Mouse (Mus musculus): ENCODE data around the gene Gm45717.

DNA sequence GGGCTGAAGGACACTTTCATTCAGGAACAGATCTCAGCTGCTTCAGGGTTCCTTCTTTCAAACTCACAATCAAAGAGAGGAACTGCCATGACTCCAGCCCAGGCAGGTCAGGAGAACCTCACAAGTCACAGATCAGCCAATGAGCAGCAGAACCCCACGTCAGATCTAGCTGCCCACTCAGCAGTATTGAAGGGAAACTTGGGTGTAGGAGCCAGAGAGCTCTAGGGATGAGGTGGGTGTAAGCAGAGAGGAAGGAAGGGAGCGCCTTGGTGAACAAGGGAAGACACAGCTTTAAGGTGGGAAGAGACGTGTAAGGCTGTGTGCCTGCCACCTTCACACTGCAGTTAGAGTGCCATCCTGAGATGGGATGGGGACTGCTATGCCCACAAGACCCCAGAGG lies 43.4 kb downstream of the Gm45717 start:
- no peak for TF ChIP-seq GATA1 (IDR thresholded peaks at IDR 0.05; ENCODE audit: low read length)
- no peak for TF ChIP-seq TAL1 (IDR thresholded peaks at IDR 0.05; ENCODE audit: low read length)

All from erythroblast, embryonic 14.5 days (primary cell).